Mouse (Mus musculus): Measurements from ENCODE around the gene Pgghg.

DNA sequence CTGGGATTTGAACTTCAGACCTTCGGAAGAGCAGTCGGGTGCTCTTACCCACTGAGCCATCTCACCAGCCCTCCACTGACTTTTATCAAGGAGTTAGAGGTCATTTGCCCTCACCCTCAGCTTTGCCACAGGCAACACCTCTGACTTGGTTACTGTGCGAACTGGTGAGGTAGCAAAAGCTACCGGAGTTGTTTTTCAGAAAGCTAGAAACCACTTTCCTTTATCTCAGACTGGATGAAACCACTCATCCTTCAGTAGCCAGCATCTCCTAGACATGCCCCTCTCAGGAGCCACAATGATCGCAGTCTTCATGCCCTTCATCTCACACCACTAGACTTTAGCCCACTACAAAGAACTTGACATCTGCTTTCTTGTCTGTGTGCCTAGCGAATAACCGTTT, 41.8 kb downstream of the Pgghg start:
- TF ChIP-seq CTCF (IDR thresholded peaks at IDR 0.05; ENCODE audit: extremely low read depth, insufficient read depth, low read length) (no peak), POLR2A (IDR thresholded peaks at IDR 0.05; ENCODE audit: extremely low read depth, insufficient read depth, low read length) (no peak)
